Mouse (Mus musculus) gastrocnemius, postnatal 14 days (tissue): ENCODE measurements around the gene Rad51c. TPM values are rescaled to one million over a fixed set of nuclear protein-coding genes. Genes with fewer than 3 reads are reported as not detected.
"Not testable (repeated sequence)": the region's sequence is repeated elsewhere in the genome, so short reads cannot be mapped to it uniquely, and the experiment has no call there.

ENCODE experiments used
- DNase-seq: peaks from one replicate; pipeline ENCODE4 v3.0.0; 2021; ENCODE audit warnings: mixed read lengths
- intact Hi-C: fragments of 180-260 bp; cut with DNase I; formaldehyde crosslinking; loops from one replicate; pipeline ENCODE4 v1.15.1; 2025; ENCODE audit warnings: low total_unique reads
- long read RNA-seq, 2 experiments: library from polyadenylated mRNA; stranded (forward); transcript quantifications; one replicate each; pipeline ENCODE4 v2.0.0; 2021
- total RNA-seq, 2 experiments: library from RNA; stranded (reverse); gene quantifications; 2 replicates each; pipeline ENCODE4 v1.2.3; 2021

The Rad51c gene
- under 1 TPM; 0.78 to 0.98 TPM for total RNA-seq
- long read RNA-seq, experiment 1, partial matches to known transcripts, result 0 of 1 reads
- long read RNA-seq, experiment 1, other reads (novel, unspliced or antisense), result 0 of 1 reads
- long read RNA-seq, experiment 2, partial matches to known transcripts, result 0 of 1 reads
- long read RNA-seq, experiment 2, other reads (novel, unspliced or antisense), result 0 of 1 reads

GRCm38 (mm10) chr11:87404876-87405275 is at the start of gene Rad51c, which contains the start of gene Tex14:
Rad51c (minus strand) TSS chr11:87404954.
Tex14 (plus strand) TSS chr11:87405065.
- peak; percentile 9 for DNase-seq

GRCm38 (mm10) chr11:87454035-87454690 is 49.4 kb upstream of the Rad51c start:
- intact Hi-C loops, result no loop called here
- no peak for DNase-seq

More at GRCm38 (mm10) chr11:87404876-87405275, at the start of gene Rad51c, which contains the start of gene Tex14:
- intact Hi-C loops, result loop anchor here (10.0 kb wide), 1 partner anchor 190 kb away; no protein-coding TSS in a partner anchor

DNA sequence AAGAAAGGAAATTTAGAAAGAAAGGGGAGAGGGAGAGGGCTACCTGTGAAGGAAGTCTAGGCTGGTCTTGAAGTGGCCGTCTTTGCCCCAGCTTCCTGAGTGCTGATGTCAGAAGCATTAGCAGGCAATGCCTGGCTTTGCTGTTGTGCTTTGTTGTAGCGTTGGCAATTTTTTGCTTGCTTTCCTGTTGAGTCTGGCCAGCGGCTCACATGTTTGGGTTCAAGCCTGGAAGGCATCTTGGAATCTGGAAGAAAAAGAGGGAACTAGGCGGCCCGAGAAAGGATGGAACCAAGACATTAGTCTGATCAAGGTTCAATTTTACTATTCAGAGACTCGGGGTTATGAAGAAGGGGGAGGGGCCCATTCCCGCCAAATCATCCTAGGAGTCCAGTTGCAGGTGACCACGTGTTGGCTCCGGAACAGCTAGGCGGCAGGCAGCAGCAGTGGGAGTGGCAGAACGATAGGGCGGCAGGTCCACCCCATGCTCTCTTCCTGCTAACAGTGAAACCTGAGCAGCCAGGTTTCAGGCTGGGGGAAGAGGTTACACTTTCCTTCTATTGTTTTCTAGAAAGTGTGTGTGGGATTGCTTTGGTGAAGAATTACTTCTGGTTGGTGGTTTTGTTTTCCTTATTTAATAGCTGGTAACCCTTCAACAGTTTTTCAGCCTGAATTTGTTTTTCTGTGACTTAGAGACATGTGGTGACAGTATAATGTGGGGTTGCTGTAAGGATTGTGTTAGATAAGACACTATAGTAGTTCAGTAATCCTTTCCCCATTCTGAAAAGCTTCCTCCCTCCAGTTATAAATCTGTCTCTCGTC is 48.7 kb upstream of the Rad51c start:
- no peak for DNase-seq
- intact Hi-C loops, result no loop called here

DNA sequence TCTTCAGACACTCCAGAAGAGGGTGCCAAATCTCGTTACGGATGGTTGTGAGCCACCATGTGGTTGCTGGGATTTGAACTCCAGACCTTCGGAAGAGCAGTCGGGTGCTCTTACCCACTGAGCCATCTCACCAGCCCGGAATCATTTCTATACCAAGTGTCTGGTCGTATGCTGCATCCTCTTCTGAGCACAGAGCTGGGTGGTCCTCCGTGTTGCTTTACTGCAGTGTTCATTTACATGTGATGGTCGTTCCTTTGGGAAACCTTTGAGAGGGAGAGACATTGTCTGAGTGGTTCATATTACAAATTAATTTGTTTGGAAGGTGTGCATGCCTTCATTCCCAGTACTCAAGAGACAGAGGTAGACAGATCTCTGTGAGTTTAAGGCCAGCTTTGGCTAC is 48.0 kb upstream of the Rad51c start:
- DNase-seq, intact Hi-C loops: not testable (repeated sequence)

- DNase-seq, intact Hi-C loops: not testable (repeated sequence)
These were observed 45.1 kb upstream of the Rad51c start for GRCm38 (mm10) chr11:87449847-87450246.

DNA sequence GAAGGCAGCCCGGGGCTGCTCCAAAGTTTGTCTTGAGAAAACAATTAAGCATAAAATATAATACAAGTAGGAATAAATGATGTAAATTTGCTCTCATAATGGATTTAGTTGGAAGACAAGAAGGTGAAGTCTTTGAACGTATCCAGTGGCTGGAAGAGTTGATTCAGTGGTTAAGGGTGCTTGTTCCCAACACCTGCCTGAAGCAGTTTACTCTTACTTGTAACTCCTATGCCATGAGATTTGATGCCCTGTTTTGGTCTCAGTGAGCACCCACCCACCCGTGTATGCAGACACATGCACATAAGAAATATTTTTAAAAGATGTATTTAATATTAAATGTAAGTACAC is 44.4 kb upstream of the Rad51c start:
- DNase-seq, result no peak
- intact Hi-C loops, result no loop called here

DNA sequence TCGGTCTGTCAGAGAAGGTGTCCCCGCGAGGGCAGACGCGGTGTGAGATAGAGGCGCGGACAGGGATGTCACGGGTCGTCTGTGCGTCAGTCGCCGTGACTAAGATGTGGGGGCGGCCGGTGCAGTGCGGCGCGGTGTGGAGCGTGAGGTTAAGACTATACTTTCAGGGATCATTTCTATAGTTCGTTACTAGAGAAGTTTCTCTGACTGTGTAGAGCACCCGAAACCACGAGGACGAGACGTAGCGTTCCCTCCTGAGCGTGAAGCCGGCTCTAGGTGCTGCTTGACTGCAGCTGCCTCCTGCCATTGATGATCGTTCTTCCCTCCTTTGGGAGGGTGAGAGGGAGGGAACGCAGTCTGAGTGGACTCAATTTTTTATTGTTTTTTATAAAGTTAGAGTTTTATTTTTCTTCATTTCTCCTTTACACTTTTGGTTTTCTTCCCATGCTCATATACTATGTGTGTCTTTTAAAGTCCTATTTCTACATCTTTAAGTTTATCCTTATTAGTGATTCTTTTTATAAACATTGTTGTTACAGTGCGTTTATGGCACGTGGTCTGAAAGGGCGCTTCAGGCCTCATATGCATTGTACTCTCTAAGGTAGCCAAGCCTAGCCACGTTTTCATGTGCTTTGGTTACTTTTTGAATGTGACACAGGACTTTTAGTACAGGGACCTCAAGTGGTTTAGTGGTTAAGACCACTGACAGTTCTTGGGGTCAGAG is 43.9 kb upstream of the Rad51c start:
- intact Hi-C loops, result not testable (repeated sequence)
- DNase-seq, result peak; percentile 36

- intact Hi-C loops, result not testable (repeated sequence)
- peak; percentile 93 for DNase-seq
These were observed 43.3 kb upstream of the Rad51c start for GRCm38 (mm10) chr11:87448081-87448475.

GRCm38 (mm10) chr11:87447429-87447828 is 42.7 kb upstream of the Rad51c start:
- intact Hi-C loops, result no loop called here
- no peak for DNase-seq

DNA sequence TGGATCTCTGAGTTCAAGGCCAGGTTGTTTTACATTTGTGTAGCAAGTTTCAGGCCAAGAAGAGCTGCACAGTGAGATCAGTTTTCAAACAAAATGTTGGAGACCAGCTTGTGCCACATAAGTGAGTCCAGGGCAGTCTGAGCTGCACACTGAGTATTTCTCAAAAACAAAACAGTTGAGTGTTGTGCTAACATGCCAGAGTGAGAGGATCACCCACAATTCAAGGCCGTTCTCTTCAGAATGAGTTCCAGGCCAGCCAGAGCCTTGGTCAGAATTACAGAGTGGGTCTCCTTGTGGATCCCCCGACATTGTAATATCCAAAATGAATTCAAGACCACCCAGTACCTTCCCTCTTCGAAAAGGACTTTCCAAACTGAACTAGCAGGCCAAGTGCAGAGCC is 41.4 kb upstream of the Rad51c start:
- no peak for DNase-seq
- intact Hi-C loops, result no loop called here

GRCm38 (mm10) chr11:87445593-87445992 is 40.8 kb upstream of the Rad51c start:
- intact Hi-C loops, DNase-seq: not testable (repeated sequence)

DNA sequence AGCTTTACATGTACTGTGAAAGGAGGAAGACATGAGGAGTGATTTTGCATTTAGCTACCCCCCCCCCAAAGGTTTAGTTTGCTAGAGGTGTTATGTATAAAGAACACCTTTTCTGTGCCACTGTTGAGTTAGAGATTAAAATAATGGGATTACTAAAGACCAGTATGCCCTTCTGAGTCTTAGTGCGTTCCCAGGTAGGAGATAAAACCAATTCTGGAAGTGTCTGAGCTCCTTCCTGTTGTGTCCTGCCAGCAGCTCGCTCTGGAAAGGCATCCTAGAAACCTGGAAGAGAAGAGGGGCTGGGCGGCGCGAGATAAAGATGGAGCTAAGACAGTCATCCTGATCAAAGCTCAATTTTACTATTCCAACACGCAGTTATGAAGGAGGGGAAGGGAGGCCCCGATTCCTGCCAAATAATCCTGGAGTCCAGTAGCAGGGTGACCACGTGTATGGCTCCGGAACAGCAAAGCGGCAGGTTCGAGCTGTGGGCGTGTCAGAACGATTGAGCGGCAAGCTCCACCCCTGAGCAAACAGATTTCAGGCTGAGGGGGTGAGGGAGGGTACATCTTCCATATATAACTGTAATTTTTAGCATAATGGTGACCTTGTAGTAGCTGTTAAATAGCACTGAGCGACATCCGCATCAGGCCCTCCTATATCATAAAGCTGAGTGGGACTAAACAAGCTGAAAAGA is 40.1 kb upstream of the Rad51c start:
- intact Hi-C loops, result no loop called here

GRCm38 (mm10) chr11:87444056-87444455 is 39.3 kb upstream of the Rad51c start:
- DNase-seq, intact Hi-C loops: not testable (repeated sequence)

More for the DNA sequence above, 40.1 kb upstream of the Rad51c start:
- no peak for DNase-seq

GRCm38 (mm10) chr11:87443373-87443883 is 38.7 kb upstream of the Rad51c start:
- DNase-seq, result no peak

GRCm38 (mm10) chr11:87442643-87443372 is 38.1 kb upstream of the Rad51c start:
- intact Hi-C loops, result not testable (repeated sequence)
- peak; percentile 74 for DNase-seq

More at GRCm38 (mm10) chr11:87443373-87443883, 38.7 kb upstream of the Rad51c start:
- intact Hi-C loops, result no loop called here

DNA sequence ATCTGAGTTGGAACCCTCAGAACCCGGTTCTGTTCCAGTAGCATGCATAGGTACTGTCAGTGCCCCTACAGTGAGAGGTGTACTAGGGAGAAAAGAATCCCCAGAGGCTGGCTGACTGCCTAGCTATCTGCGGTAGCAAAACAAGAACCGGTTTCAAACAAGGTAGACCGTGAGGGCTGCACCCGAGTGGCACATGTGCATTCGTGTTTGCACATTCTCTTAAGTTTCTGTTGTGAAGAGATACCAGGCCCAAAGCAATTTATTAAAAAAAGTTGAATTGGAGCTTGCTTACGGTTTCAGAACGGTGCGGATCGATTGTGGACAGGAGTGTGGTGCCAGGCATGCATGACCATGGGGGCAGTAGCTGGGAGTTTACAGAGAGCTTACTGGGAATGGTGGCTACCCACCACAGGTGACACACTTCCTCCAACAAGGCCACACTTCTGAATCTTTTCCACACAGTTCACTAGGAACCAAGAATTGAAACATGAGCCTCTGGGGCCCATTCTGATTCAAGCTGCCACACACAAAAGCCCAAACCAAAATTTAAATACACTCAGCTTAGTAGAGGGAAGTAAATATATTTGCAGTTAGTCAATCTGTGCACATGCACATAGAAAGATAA is 35.2 kb upstream of the Rad51c start:
- DNase-seq, result no peak
- intact Hi-C loops, result loop anchor here (10.0 kb wide), 1 partner anchor 65 kb away; no protein-coding TSS in a partner anchor

DNA sequence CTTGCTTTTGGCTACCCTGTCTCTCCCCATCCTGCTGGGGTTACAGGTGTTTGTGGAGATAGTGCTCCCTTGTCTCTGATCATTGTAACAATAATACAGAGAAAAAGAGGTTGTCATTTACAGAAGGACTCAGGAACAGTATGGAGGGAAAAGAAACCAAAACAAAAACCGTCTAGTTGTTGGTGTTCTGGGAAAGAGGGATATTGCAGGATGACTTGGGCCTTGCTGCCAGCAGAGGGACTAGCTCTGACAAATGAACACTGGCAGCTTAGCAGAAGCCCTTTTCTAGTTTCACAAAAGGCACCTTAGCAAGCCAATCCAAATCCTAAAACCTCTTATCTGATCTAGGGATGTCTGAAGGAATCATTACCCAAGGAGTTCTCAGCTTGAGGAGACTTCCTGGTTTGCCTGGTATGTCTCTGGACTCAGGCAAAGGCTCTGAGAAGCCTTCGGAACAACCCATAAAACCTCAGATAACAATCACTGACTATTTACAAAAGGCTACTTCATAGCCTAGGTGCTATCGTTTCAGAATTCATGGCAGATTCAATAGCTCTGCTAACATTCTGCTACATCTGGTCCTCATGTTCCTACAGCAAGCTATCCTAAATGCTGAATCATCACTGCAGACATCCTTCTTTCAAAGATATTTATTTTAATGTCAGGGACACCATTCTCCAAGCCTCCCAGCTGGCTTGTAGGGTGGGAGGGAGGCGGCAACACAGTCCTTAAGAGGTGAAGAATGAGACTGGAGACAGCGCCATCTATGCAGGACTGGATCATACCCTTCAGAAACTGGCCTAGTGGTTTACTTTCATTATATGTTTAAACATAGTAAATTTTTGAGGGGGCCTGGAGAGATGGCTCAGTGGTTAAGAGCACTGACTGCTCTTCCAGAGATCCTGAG is 31.8 kb upstream of the Rad51c start:
- intact Hi-C loops, result loop anchor here (10.0 kb wide), 1 partner anchor 68 kb away; no protein-coding TSS in a partner anchor
- DNase-seq, result no peak
